Mouse (Mus musculus) MEL (cell line): Measurements from ENCODE around the gene Psmb7. TPM values are rescaled to one million over a fixed set of nuclear protein-coding genes. Genes with fewer than 3 reads are reported as not detected.
A peak's percentile ranks its signal among the peaks of the same experiment; 100 is the strongest.

ENCODE experiments used
- DNase-seq: peaks from one replicate; pipeline ENCODE4 v3.0.0; 2011; ENCODE audit warnings: low read depth, low spot score
- H3K27ac ChIP-seq: 2 replicates; pipeline ENCODE4 v1.5.1; 2012; ENCODE audit warnings: low read depth, mild to moderate bottlenecking, control low read depth, low read length, moderate library complexity; ENCODE audit not compliant: control insufficient read depth
- H3K27me3 ChIP-seq, 2 experiments: fragments of 150-350 bp in 1 of 2; sonication (generic) in 1 of 2; 2 replicates each; pipeline ENCODE4 v1.6.1; 2012; ENCODE audit warnings: low read length in 2 of 2, mild to moderate bottlenecking in 2 of 2, improper control_type of control experiment in 1 of 2, moderate library complexity in 1 of 2; ENCODE audit not compliant: insufficient read depth in 2 of 2, control insufficient read depth in 1 of 2
- H3K36me3 ChIP-seq, 2 experiments: 2 replicates each; pipeline ENCODE4 v1.6.1; 2012 to 2014; ENCODE audit warnings: low read length in 2 of 2, improper control_type of control experiment in 1 of 2, inconsistent platforms in 1 of 2, mild to moderate bottlenecking in 1 of 2; ENCODE audit not compliant: insufficient read depth in 2 of 2, control insufficient read depth in 1 of 2
- H3K4me1 ChIP-seq, 2 experiments: fragments of 150-350 bp in 1 of 2; sonication (generic) in 1 of 2; 2 replicates each; pipeline ENCODE4 v1.6.1; 2012; ENCODE audit warnings: low read length in 2 of 2, improper control_type of control experiment in 1 of 2, mild to moderate bottlenecking in 1 of 2; ENCODE audit not compliant: insufficient read depth in 2 of 2, control insufficient read depth in 1 of 2
- H3K4me3 ChIP-seq, 2 experiments: fragments of 150-350 bp in 1 of 2; sonication (generic) in 1 of 2; 2 replicates each; pipeline ENCODE4 v1.5.1; 2012; ENCODE audit warnings: low read depth in 2 of 2, low read length in 2 of 2, mild to moderate bottlenecking in 2 of 2, moderate library complexity in 2 of 2, control low read depth in 1 of 2, improper control_type of control experiment in 1 of 2; ENCODE audit not compliant: control insufficient read depth in 1 of 2, insufficient read depth in 1 of 2
- H3K79me2 ChIP-seq: 2 replicates; pipeline ENCODE4 v1.6.1; 2012; ENCODE audit warnings: mild to moderate bottlenecking, low read length, moderate library complexity; ENCODE audit not compliant: control insufficient read depth, poor library complexity, insufficient read depth
- H3K9ac ChIP-seq: 2 replicates; pipeline ENCODE4 v1.6.1; 2012; ENCODE audit warnings: low read depth, mild to moderate bottlenecking, control low read depth, low read length, moderate library complexity; ENCODE audit not compliant: control insufficient read depth, poor library complexity, severe bottlenecking
- H3K9me3 ChIP-seq: fragments of 150-350 bp; sonication (generic); replicated peaks from 2 replicates; pipeline ENCODE4 v1.6.1; 2012; ENCODE audit warnings: mild to moderate bottlenecking, low read length, improper control_type of control experiment, moderate library complexity; ENCODE audit not compliant: insufficient read depth
- CHD1 ChIP-seq: IDR thresholded peaks from 2 replicates; pipeline ENCODE4 v1.6.1; 2012; ENCODE audit warnings: low read depth, mild to moderate bottlenecking, inconsistent platforms, low read length, improper control_type of control experiment
- CHD2 ChIP-seq: IDR thresholded peaks from 2 replicates; pipeline ENCODE4 v1.6.1; 2011; ENCODE audit warnings: low read length, improper control_type of control experiment
- E2F4 ChIP-seq: IDR thresholded peaks from 2 replicates; pipeline ENCODE4 v1.6.1; 2011; ENCODE audit warnings: low read depth, low read length, improper control_type of control experiment, borderline replicate concordance
- EP300 ChIP-seq, 2 experiments: IDR thresholded peaks; 2 replicates each; pipeline ENCODE4 v1.6.1; 2011; ENCODE audit warnings: improper control_type of control experiment in 2 of 2, low read length in 2 of 2, low read depth in 1 of 2, mild to moderate bottlenecking in 1 of 2
- GABPA ChIP-seq: IDR thresholded peaks from 2 replicates; pipeline ENCODE4 v1.6.1; 2012; ENCODE audit warnings: low read depth, mild to moderate bottlenecking, inconsistent platforms, low read length, improper control_type of control experiment, moderate library complexity
- GATA1 ChIP-seq: IDR thresholded peaks from 2 replicates; pipeline ENCODE4 v1.6.1; 2011; ENCODE audit warnings: low read depth, low read length, improper control_type of control experiment
- HCFC1 ChIP-seq: IDR thresholded peaks from 2 replicates; pipeline ENCODE4 v1.6.1; 2012; ENCODE audit warnings: low read depth, mild to moderate bottlenecking, inconsistent platforms, low read length, improper control_type of control experiment, moderate library complexity
- KAT2A ChIP-seq: conservative IDR thresholded peaks from 2 replicates; pipeline ENCODE4 v1.6.1; 2012; ENCODE audit warnings: low read depth, low read length, improper control_type of control experiment, inconsistent platforms
- MAFK ChIP-seq: IDR thresholded peaks from 2 replicates; pipeline ENCODE4 v1.6.1; 2011; ENCODE audit warnings: low read depth, mild to moderate bottlenecking, low read length, improper control_type of control experiment, borderline replicate concordance
- MAX ChIP-seq: IDR thresholded peaks from 2 replicates; pipeline ENCODE4 v1.6.1; 2011; ENCODE audit warnings: low read length, improper control_type of control experiment
- MAZ ChIP-seq: IDR thresholded peaks from 2 replicates; pipeline ENCODE4 v1.6.1; 2012; ENCODE audit warnings: low read depth, mild to moderate bottlenecking, inconsistent platforms, low read length, improper control_type of control experiment
- MEF2A ChIP-seq: IDR thresholded peaks from 2 replicates; pipeline ENCODE4 v1.6.1; 2014; ENCODE audit warnings: low read depth, mild to moderate bottlenecking, inconsistent platforms, low read length, improper control_type of control experiment; ENCODE audit not compliant: poor library complexity, insufficient replicate concordance, severe bottlenecking; ENCODE audit errors: extremely low read depth
- MXI1 ChIP-seq: IDR thresholded peaks from 2 replicates; pipeline ENCODE4 v1.6.1; 2011; ENCODE audit warnings: mild to moderate bottlenecking, low read depth, low read length, improper control_type of control experiment
- POLR2A ChIP-seq, 2 experiments: IDR thresholded peaks; 2 replicates each; pipeline ENCODE4 v1.6.1; 2011 to 2012; ENCODE audit warnings: low read length in 2 of 2, mild to moderate bottlenecking in 2 of 2, control low read depth in 1 of 2, improper control_type of control experiment in 1 of 2, low read depth in 1 of 2, moderate library complexity in 1 of 2; ENCODE audit not compliant: control insufficient read depth in 1 of 2, insufficient read depth in 1 of 2, poor library complexity in 1 of 2
- POLR2AphosphoS2 ChIP-seq: IDR thresholded peaks from 2 replicates; pipeline ENCODE4 v1.6.1; 2011; ENCODE audit warnings: low read length, improper control_type of control experiment
- POLR2AphosphoS5 ChIP-seq: IDR thresholded peaks from 2 replicates; pipeline ENCODE4 v1.6.1; 2012; ENCODE audit warnings: low read depth, borderline replicate concordance, mild to moderate bottlenecking, inconsistent platforms, low read length, moderate library complexity, mixed read lengths
- RCOR1 ChIP-seq: IDR thresholded peaks from 2 replicates; pipeline ENCODE4 v1.6.1; 2012; ENCODE audit warnings: low read depth, mild to moderate bottlenecking, inconsistent platforms, low read length, improper control_type of control experiment
- SIN3A ChIP-seq: IDR thresholded peaks from 2 replicates; pipeline ENCODE4 v1.6.1; 2012; ENCODE audit warnings: low read length, improper control_type of control experiment, inconsistent platforms
- SMC3 ChIP-seq: IDR thresholded peaks from 2 replicates; pipeline ENCODE4 v1.6.1; 2011; ENCODE audit warnings: low read depth, low read length, improper control_type of control experiment
- TAL1 ChIP-seq: IDR thresholded peaks from 2 replicates; pipeline ENCODE4 v1.6.1; 2012; ENCODE audit warnings: mild to moderate bottlenecking, inconsistent platforms, low read length, moderate library complexity, mixed read lengths
- TBP ChIP-seq: IDR thresholded peaks from 2 replicates; pipeline ENCODE4 v1.8.0; 2011; ENCODE audit warnings: low read depth, low read length, improper control_type of control experiment
- TCF12 ChIP-seq: IDR thresholded peaks from 2 replicates; pipeline ENCODE4 v1.6.1; 2014; ENCODE audit warnings: low read depth, mild to moderate bottlenecking, inconsistent platforms, low read length, improper control_type of control experiment, moderate library complexity
- ZC3H11A ChIP-seq: IDR thresholded peaks from 2 replicates; pipeline ENCODE4 v1.6.1; 2012; ENCODE audit warnings: low read depth, mild to moderate bottlenecking, inconsistent platforms, low read length, improper control_type of control experiment
- polyA plus RNA-seq, 2 experiments: library from polyadenylated mRNA; stranded (reverse) in 1 of 2; unstranded in 1 of 2; fragments of >175 nt in 1 of 2; fragments of >200 nt in 1 of 2; gene quantifications; 2 replicates each; pipeline versions ENCODE4 v1.2.1 to v1.2.4; 2012; ENCODE audit warnings: low replicate concordance in 2 of 2, low read depth in 1 of 2; ENCODE audit not compliant: insufficient read length in 2 of 2, insufficient read depth in 1 of 2, missing spikeins in 1 of 2
- total RNA-seq: library from RNA; depleted of rRNA; stranded (reverse); fragments of 300-350 nt; gene quantifications from 2 replicates; pipeline ENCODE4 v1.2.3, GENCODE M21; 2012

The Psmb7 gene
- total and polyA plus RNA-seq, 3 experiments, result 337 to 367 TPM; not detected in 1

DNA sequence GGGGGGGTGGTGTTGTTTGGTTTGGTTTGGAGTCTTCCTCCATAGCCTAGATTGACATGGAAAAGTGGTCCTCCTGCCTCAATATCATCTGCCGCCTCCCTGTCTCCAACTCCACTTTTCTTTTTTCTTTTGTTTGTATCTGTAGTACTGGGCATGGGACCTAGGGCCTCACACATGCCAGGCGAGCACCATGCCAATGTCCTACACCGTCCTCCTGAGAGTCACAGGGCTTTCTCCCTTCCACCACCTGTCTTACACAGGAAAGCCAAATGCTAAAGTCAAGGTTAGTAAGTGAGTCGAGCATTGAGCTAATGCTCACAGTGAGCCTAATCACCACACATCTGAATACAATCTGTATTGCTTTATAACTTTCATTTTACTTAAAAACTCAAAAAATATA lies 24.1 kb downstream of the Psmb7 start:
- H3K4me1 ChIP-seq, result peaks cover 7 to 30% of the 10 kb centered on the region in 2 experiments
- no peak overlapping the region for H3K27ac ChIP-seq
- no peak for DNase-seq
- H3K9ac ChIP-seq, result no peak overlapping the region
- H3K79me2 ChIP-seq, result peaks cover 27% of the 10 kb centered on the region
- no peak for TF ChIP-seq POLR2A (IDR thresholded peaks at IDR 0.05; ENCODE audit: control insufficient read depth in 1 of 2, insufficient read depth in 1 of 2, low read depth in 1 of 2, low read length in 2 of 2, poor library complexity in 1 of 2)
- TF ChIP-seq SIN3A, result no peak
- no peak for TF ChIP-seq TCF12
- no peak for TF ChIP-seq HCFC1
- TF ChIP-seq RCOR1, result no peak
- no peak for TF ChIP-seq CHD1
- TF ChIP-seq POLR2AphosphoS2, result no peak
- no peaks in the 10 kb centered on the region for H3K9me3 ChIP-seq
- peaks cover 8 to 30% of the 10 kb centered on the region in 2 experiments for H3K36me3 ChIP-seq
- no peaks in the 10 kb centered on the region for H3K27me3 ChIP-seq
- H3K4me3 ChIP-seq, result no peak overlapping the region

DNA sequence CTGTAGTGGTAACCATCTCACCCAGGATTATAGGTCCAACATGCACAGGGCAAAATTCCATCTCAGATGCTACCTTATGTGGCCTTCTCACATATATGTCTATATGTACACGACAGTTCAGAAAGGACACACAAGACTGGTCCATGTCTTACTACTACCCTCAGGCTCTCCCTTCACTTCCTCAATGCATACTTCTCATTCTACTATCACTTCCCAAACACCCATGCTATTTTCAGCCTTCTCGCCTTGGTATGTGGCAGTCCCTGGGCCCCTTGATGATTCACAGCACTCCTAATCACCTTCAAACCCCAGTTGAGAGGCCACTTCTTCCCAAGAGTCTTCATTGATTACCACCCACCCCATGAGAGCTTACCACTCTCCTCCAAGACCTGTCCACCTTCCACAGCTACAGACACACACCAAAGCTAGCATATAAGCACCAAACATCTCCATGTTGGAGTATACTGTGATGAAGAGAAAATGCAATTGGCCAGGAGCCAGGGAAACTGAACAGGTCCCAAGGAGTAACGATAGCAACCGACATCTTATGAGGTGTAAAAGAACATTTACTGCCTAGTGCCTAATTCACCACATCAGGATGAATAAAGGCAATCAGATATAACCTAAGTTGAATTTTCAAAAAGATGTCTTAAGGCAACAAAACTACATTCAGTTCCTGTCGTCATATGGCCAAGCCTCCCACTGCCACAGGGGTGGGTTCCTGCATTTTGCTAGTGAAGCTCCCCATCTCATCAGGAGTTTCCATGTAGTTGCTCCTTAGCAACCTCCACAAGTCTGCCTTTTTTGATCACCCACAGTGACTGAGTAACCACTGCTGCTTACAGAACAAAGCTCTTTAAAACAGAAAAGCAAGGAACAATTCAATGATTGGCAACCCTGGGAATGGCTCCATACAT lies 26.7 kb downstream of the Psmb7 start:
- peaks cover 26% of the 10 kb centered on the region for H3K79me2 ChIP-seq
- TF ChIP-seq SMC3, result no peak
- TF ChIP-seq POLR2A (IDR thresholded peaks at IDR 0.05; ENCODE audit: control insufficient read depth in 1 of 2, insufficient read depth in 1 of 2, low read depth in 1 of 2, low read length in 2 of 2, poor library complexity in 1 of 2), result no peak
- TF ChIP-seq TCF12, result no peak
- TF ChIP-seq MAFK, result no peak
- peak; percentile 30; the same call in 1 of the 2 replicates for TF ChIP-seq GATA1
- TF ChIP-seq EP300 (IDR thresholded peaks at IDR 0.05; ENCODE audit: low read depth in 1 of 2, low read length in 2 of 2), result peak; percentile 40 to 71; a peak in 3 of 4 replicates
- TF ChIP-seq MEF2A, result 0 out of 2 replicates have a peak, but pooled peaks have one; percentile 26
- TF ChIP-seq MAX, result no peak
- no peak for TF ChIP-seq MAZ
- TF ChIP-seq TBP, result no peak
- TF ChIP-seq E2F4, result no peak
- peak; percentile 34 for TF ChIP-seq TAL1
- no peak for TF ChIP-seq GABPA
- no peak for TF ChIP-seq CHD1
- no peak for TF ChIP-seq MXI1
- no peak for TF ChIP-seq POLR2AphosphoS5
- no peak for TF ChIP-seq KAT2A
- TF ChIP-seq ZC3H11A, result no peak
- TF ChIP-seq CHD2, result no peak
- H3K27ac ChIP-seq, result peak overlapping the region; percentile 30; the same call in 1 of the 2 replicates
- no peak overlapping the region for H3K4me3 ChIP-seq
- H3K9me3 ChIP-seq, result no peaks in the 10 kb centered on the region
- H3K36me3 ChIP-seq, result peaks cover 8 to 38% of the 10 kb centered on the region in 2 experiments
- H3K9ac ChIP-seq, result no peak overlapping the region
- peak; percentile 82 for DNase-seq
- H3K27me3 ChIP-seq, result no peaks in the 10 kb centered on the region
- H3K4me1 ChIP-seq, result peaks cover 14 to 33% of the 10 kb centered on the region in 2 experiments
